Mouse (Mus musculus): ENCODE data around the gene Dhrs7b. TPM values are rescaled to one million over a fixed set of nuclear protein-coding genes. Genes with fewer than 3 reads are reported as not detected.

The Dhrs7b gene
- polyA plus RNA-seq, 1 experiment from 2014 or later, result 23.5 TPM

GRCm38 (mm10) chr11:60890744-60891143 lies 60.3 kb downstream of the Dhrs7b start:
- Histone ChIP-seq H3K4me3 (ENCODE audit: low read depth, low read length) (no peak overlapping the region), H3K4me1 (replicated peaks; ENCODE audit: control insufficient read depth, insufficient read depth, low read length) (no peaks in the 10 kb centered on the region), H3K4me2 (replicated peaks; ENCODE audit: low read depth, low read length) (no peak overlapping the region), H3K36me3 (ENCODE audit: control insufficient read depth, insufficient read depth, low read length) (no peaks in the 10 kb centered on the region), H3K27ac (ENCODE audit: low read depth, low read length) (no peak overlapping the region), H3K9me3 (ENCODE audit: control insufficient read depth, low read length) (no peaks in the 10 kb centered on the region), H3K27me3 (ENCODE audit: control insufficient read depth, insufficient read depth, low read length) (no peaks in the 10 kb centered on the region), H3K9ac (ENCODE audit: low read depth, low read length) (no peak overlapping the region)
- DNase-seq (ENCODE audit: low spot score) (no peak), ATAC-seq (ENCODE audit: low FRiP score) (no peak)
- 46% methylated on average over 3 of the region's 3 CpGs for WGBS

- WGBS, result 46% methylated on average over 4 of the region's 4 CpGs
- ATAC-seq (ENCODE audit: low FRiP score), result no peak
Measured at GRCm38 (mm10) chr11:60895915-60896314, 65.5 kb downstream of the Dhrs7b start.

GRCm38 (mm10) chr11:60902001-60902400 lies 71.6 kb downstream of the Dhrs7b start:
- no peaks in the 10 kb centered on the region for H3K9me3 ChIP-seq (ENCODE audit: control insufficient read depth, low read length)
- 0 out of 2 replicates have a peak, but pooled peaks cover 5% of the 10 kb centered on the region for H3K36me3 ChIP-seq (ENCODE audit: control insufficient read depth, insufficient read depth, low read length)
- no peaks in the 10 kb centered on the region for H3K27me3 ChIP-seq (ENCODE audit: control insufficient read depth, insufficient read depth, low read length)
- H3K4me3 ChIP-seq (ENCODE audit: low read depth, low read length), result no peak overlapping the region
- H3K27ac ChIP-seq (ENCODE audit: low read depth, low read length), result no peak overlapping the region
- DNase-seq (ENCODE audit: low spot score) (no peak), ATAC-seq (ENCODE audit: low FRiP score) (no peak)
- no peak overlapping the region for H3K9ac ChIP-seq (ENCODE audit: low read depth, low read length)
- 81% methylated on average over 7 of the region's 7 CpGs for WGBS
- H3K4me1 ChIP-seq (replicated peaks; ENCODE audit: control insufficient read depth, insufficient read depth, low read length), result no peaks in the 10 kb centered on the region
- no peak overlapping the region for H3K4me2 ChIP-seq (replicated peaks; ENCODE audit: low read depth, low read length)

More at GRCm38 (mm10) chr11:60895915-60896314, 65.5 kb downstream of the Dhrs7b start:
- H3K27ac ChIP-seq (ENCODE audit: low read depth, low read length), result no peak overlapping the region
- H3K4me2 ChIP-seq (replicated peaks; ENCODE audit: low read depth, low read length), result no peak overlapping the region
- no peaks in the 10 kb centered on the region for H3K9me3 ChIP-seq (ENCODE audit: control insufficient read depth, low read length)
- no peaks in the 10 kb centered on the region for H3K36me3 ChIP-seq (ENCODE audit: control insufficient read depth, insufficient read depth, low read length)
- no peak for DNase-seq (ENCODE audit: low spot score)
- no peak overlapping the region for H3K4me3 ChIP-seq (ENCODE audit: low read depth, low read length)
- H3K9ac ChIP-seq (ENCODE audit: low read depth, low read length), result no peak overlapping the region
- no peaks in the 10 kb centered on the region for H3K27me3 ChIP-seq (ENCODE audit: control insufficient read depth, insufficient read depth, low read length)
- no peaks in the 10 kb centered on the region for H3K4me1 ChIP-seq (replicated peaks; ENCODE audit: control insufficient read depth, insufficient read depth, low read length)

- H3K9me3 ChIP-seq (ENCODE audit: control insufficient read depth, low read length), result no peaks in the 10 kb centered on the region
- 61% methylated on average over 4 of the region's 4 CpGs for WGBS
Measured at GRCm38 (mm10) chr11:60902486-60902885, 72.1 kb downstream of the Dhrs7b start.

GRCm38 (mm10) chr11:60903661-60904061 lies 73.2 kb downstream of the Dhrs7b start:
- H3K27ac ChIP-seq (ENCODE audit: low read depth, low read length), result no peak overlapping the region
- no peaks in the 10 kb centered on the region for H3K4me1 ChIP-seq (replicated peaks; ENCODE audit: control insufficient read depth, insufficient read depth, low read length)
- H3K36me3 ChIP-seq (ENCODE audit: control insufficient read depth, insufficient read depth, low read length), result 0 out of 2 replicates have a peak, but pooled peaks cover 5% of the 10 kb centered on the region
- ATAC-seq (ENCODE audit: low FRiP score) (no peak), DNase-seq (ENCODE audit: low spot score) (no peak)
- H3K27me3 ChIP-seq (ENCODE audit: control insufficient read depth, insufficient read depth, low read length), result no peaks in the 10 kb centered on the region
- WGBS, result 88% methylated on average over 6 of the region's 6 CpGs
- H3K4me2 ChIP-seq (replicated peaks; ENCODE audit: low read depth, low read length), result no peak overlapping the region
- H3K4me3 ChIP-seq (ENCODE audit: low read depth, low read length), result no peak overlapping the region
- no peak overlapping the region for H3K9ac ChIP-seq (ENCODE audit: low read depth, low read length)
- H3K9me3 ChIP-seq (ENCODE audit: control insufficient read depth, low read length), result no peaks in the 10 kb centered on the region

More at GRCm38 (mm10) chr11:60902486-60902885, 72.1 kb downstream of the Dhrs7b start:
- Histone ChIP-seq H3K4me1 (replicated peaks; ENCODE audit: control insufficient read depth, insufficient read depth, low read length) (no peaks in the 10 kb centered on the region), H3K36me3 (ENCODE audit: control insufficient read depth, insufficient read depth, low read length) (0 out of 2 replicates have a peak, but pooled peaks cover 5% of the 10 kb centered on the region), H3K4me3 (ENCODE audit: low read depth, low read length) (no peak overlapping the region), H3K9ac (ENCODE audit: low read depth, low read length) (no peak overlapping the region), H3K4me2 (replicated peaks; ENCODE audit: low read depth, low read length) (no peak overlapping the region), H3K27ac (ENCODE audit: low read depth, low read length) (no peak overlapping the region), H3K27me3 (ENCODE audit: control insufficient read depth, insufficient read depth, low read length) (no peaks in the 10 kb centered on the region)
- ATAC-seq (ENCODE audit: low FRiP score) (no peak), DNase-seq (ENCODE audit: low spot score) (no peak)

DNA sequence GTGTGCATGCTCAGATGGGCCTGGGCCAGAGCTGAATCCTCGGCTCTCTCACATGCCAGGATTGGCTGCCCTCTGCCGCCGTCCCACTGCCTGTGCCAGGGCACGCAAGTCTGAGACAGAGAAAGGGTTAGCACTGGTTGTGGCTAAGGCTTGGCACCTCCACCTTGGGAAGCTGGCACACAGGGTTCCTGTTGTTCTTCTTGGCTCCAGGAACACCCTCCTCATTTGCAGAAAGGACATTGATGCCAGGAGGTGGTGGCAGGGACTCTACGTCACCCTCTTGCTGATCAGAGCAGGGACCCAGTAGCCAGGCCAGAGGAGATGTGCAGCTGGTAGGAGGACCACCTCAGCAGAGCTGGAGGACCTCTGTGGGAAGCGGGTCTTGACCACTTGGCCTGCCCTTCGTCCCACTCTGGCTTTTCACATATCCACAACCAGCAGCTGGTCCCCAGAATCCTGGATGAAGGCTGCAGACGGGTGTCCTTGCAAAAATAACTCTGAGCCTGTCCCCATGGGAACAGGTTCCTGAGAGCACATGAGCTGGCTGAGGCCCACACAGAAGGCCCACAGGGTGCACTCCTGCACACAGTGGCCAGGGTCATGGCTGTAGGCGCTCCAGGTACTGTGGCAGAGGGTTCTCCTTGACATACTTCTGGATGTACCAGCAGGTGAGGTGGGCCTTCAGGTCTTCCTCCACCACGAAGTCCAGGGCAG lies 75.1 kb downstream of the Dhrs7b start:
- Histone ChIP-seq H3K27me3 (ENCODE audit: control insufficient read depth, insufficient read depth, low read length) (no peaks in the 10 kb centered on the region), H3K9me3 (ENCODE audit: control insufficient read depth, low read length) (no peaks in the 10 kb centered on the region), H3K4me2 (replicated peaks; ENCODE audit: low read depth, low read length) (no peak overlapping the region), H3K9ac (ENCODE audit: low read depth, low read length) (no peak overlapping the region), H3K4me1 (replicated peaks; ENCODE audit: control insufficient read depth, insufficient read depth, low read length) (no peaks in the 10 kb centered on the region), H3K27ac (ENCODE audit: low read depth, low read length) (no peak overlapping the region), H3K4me3 (ENCODE audit: low read depth, low read length) (no peak overlapping the region), H3K36me3 (ENCODE audit: control insufficient read depth, insufficient read depth, low read length) (0 out of 2 replicates have a peak, but pooled peaks cover 5% of the 10 kb centered on the region)
- 91% methylated on average over 10 of the region's 10 CpGs for WGBS
- DNase-seq (ENCODE audit: low spot score) (no peak), ATAC-seq (ENCODE audit: low FRiP score) (no peak)

DNA sequence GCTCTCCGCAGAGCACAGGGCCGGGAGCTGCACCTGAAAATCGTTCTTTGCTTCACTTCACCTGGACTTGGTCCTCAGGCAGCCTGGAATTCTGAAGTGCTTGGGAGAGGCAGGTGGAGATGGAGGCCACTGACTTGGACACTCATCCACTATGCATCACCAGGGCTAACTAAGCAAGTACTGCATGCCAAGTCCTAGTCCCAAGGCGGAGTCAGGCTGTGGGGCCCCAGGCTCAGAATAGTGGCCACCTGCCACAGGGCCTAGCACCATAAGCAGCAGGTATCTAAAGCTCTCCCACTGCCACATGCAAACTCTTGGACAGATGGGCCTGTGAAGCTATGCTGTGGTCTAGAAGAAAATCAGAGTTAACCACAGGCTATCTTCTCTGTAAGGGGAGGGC lies 76.0 kb downstream of the Dhrs7b start:
- Histone ChIP-seq H3K27me3 (ENCODE audit: control insufficient read depth, insufficient read depth, low read length) (no peaks in the 10 kb centered on the region), H3K9ac (ENCODE audit: low read depth, low read length) (no peak overlapping the region), H3K9me3 (ENCODE audit: control insufficient read depth, low read length) (no peaks in the 10 kb centered on the region), H3K4me2 (replicated peaks; ENCODE audit: low read depth, low read length) (no peak overlapping the region), H3K4me3 (ENCODE audit: low read depth, low read length) (no peak overlapping the region), H3K36me3 (ENCODE audit: control insufficient read depth, insufficient read depth, low read length) (0 out of 2 replicates have a peak, but pooled peaks cover 5% of the 10 kb centered on the region), H3K4me1 (replicated peaks; ENCODE audit: control insufficient read depth, insufficient read depth, low read length) (no peaks in the 10 kb centered on the region), H3K27ac (ENCODE audit: low read depth, low read length) (no peak overlapping the region)
- no peak for ATAC-seq (ENCODE audit: low FRiP score)
- DNase-seq (ENCODE audit: low spot score), result no peak
- WGBS, result 91% methylated on average over 4 of the region's 4 CpGs

GRCm38 (mm10) chr11:60908073-60908472 lies 77.6 kb downstream of the Dhrs7b start:
- H3K9me3 ChIP-seq (ENCODE audit: control insufficient read depth, low read length), result no peaks in the 10 kb centered on the region
- H3K4me1 ChIP-seq (replicated peaks; ENCODE audit: control insufficient read depth, insufficient read depth, low read length), result peaks cover 5% of the 10 kb centered on the region; the same call in 1 of the 2 replicates
- ATAC-seq (ENCODE audit: low FRiP score) (no peak), DNase-seq (ENCODE audit: low spot score) (no peak)
- H3K9ac ChIP-seq (ENCODE audit: low read depth, low read length), result no peak overlapping the region
- no peak overlapping the region for H3K4me2 ChIP-seq (replicated peaks; ENCODE audit: low read depth, low read length)
- 65% methylated on average over 3 of the region's 3 CpGs for WGBS
- H3K27me3 ChIP-seq (ENCODE audit: control insufficient read depth, insufficient read depth, low read length), result no peaks in the 10 kb centered on the region
- no peak overlapping the region for H3K27ac ChIP-seq (ENCODE audit: low read depth, low read length)
- H3K4me3 ChIP-seq (ENCODE audit: low read depth, low read length), result no peak overlapping the region
- 0 out of 2 replicates have a peak, but pooled peaks cover 5% of the 10 kb centered on the region for H3K36me3 ChIP-seq (ENCODE audit: control insufficient read depth, insufficient read depth, low read length)

GRCm38 (mm10) chr11:60909626-60910025 lies 79.2 kb downstream of the Dhrs7b start:
- no peaks in the 10 kb centered on the region for H3K27me3 ChIP-seq (ENCODE audit: control insufficient read depth, insufficient read depth, low read length)
- 89% methylated on average over 1 of the region's 1 CpGs for whole genome bisulfite sequencing

More at GRCm38 (mm10) chr11:60909626-60910025, 79.2 kb downstream of the Dhrs7b start:
- H3K4me2 ChIP-seq (replicated peaks; ENCODE audit: low read depth, low read length), result no peak overlapping the region
- no peak overlapping the region for H3K9ac ChIP-seq (ENCODE audit: low read depth, low read length)
- 0 out of 2 replicates have a peak, but pooled peaks cover 5% of the 10 kb centered on the region for H3K36me3 ChIP-seq (ENCODE audit: control insufficient read depth, insufficient read depth, low read length)
- no peak overlapping the region for H3K4me3 ChIP-seq (ENCODE audit: low read depth, low read length)
- ATAC-seq (ENCODE audit: low FRiP score) (no peak), DNase-seq (ENCODE audit: low spot score) (no peak)
- H3K4me1 ChIP-seq (replicated peaks; ENCODE audit: control insufficient read depth, insufficient read depth, low read length), result peaks cover 5% of the 10 kb centered on the region; the same call in 1 of the 2 replicates
- H3K27ac ChIP-seq (ENCODE audit: low read depth, low read length), result no peak overlapping the region
- H3K9me3 ChIP-seq (ENCODE audit: control insufficient read depth, low read length), result no peaks in the 10 kb centered on the region

All from hindbrain, embryonic 11.5 days (tissue).